ENCODE assay signal across 20 mouse cellular contexts in genomic region chr6:77215322-77215721, GRCm38 (mm10). TPM values are rescaled to one million over a fixed set of nuclear protein-coding genes. Genes with fewer than 3 reads are reported as not detected.
DNase-seq lines count a peak whose midpoint lies in the region; ATAC-seq lines count a peak whose summit lies in the region.
"Had no signal": no experiment of that assay in that cellular context is flagged by ENCODE, and none has a peak within 500 bp of the region (broad histone marks: within the 10 kb centered on the region; RNA-seq: fewer than 3 reads in every experiment).

No protein-coding gene starts in this region.

- H3K4me3 ChIP-seq in midbrain, embryonic 13.5 days (replicated peaks): no peak overlapping the region
- H3K4me3 ChIP-seq in midbrain, embryonic 14.5 days (replicated peaks; ENCODE audit: low read depth, low read length): no peak overlapping the region
- no peak overlapping the region for H3K4me3 ChIP-seq in hindbrain, embryonic 13.5 days
- H3K4me3 ChIP-seq in hindbrain, embryonic 16.5 days (ENCODE audit: low read length): no peak overlapping the region
- no peak overlapping the region for H3K4me3 ChIP-seq in neural tube, embryonic 15.5 days (replicated peaks)
- H3K4me3 ChIP-seq: embryonic facial prominence, embryonic 10.5 days; forebrain, embryonic 15.5 days; heart, embryonic 13.5 days had no signal

- H3K27ac ChIP-seq in midbrain, embryonic 13.5 days: peak overlapping the region; percentile 4; the same call in 1 of the 2 replicates
- no peak overlapping the region for H3K27ac ChIP-seq in midbrain, embryonic 14.5 days (replicated peaks; ENCODE audit: low read depth, low read length)
- 0 out of 2 replicates have a peak overlapping the region, but pooled peaks have one; percentile 14 for H3K27ac ChIP-seq in hindbrain, embryonic 13.5 days
- no peak overlapping the region for H3K27ac ChIP-seq in hindbrain, embryonic 16.5 days (ENCODE audit: low read depth, low read length)
- 0 out of 2 replicates have a peak overlapping the region, but pooled peaks have one; percentile 9 for H3K27ac ChIP-seq in neural tube, embryonic 15.5 days (replicated peaks)
- H3K27ac ChIP-seq: embryonic facial prominence, embryonic 10.5 days; forebrain, embryonic 15.5 days; heart, embryonic 13.5 days had no signal

- H3K9me3 ChIP-seq in midbrain, embryonic 13.5 days: no peaks in the 10 kb centered on the region
- no peaks in the 10 kb centered on the region for H3K9me3 ChIP-seq in midbrain, embryonic 14.5 days (ENCODE audit: control insufficient read depth, low read length)
- no peaks in the 10 kb centered on the region for H3K9me3 ChIP-seq in hindbrain, embryonic 13.5 days
- H3K9me3 ChIP-seq in hindbrain, embryonic 16.5 days (ENCODE audit: control insufficient read depth, low read length): no peaks in the 10 kb centered on the region
- no peaks in the 10 kb centered on the region for H3K9me3 ChIP-seq in neural tube, embryonic 15.5 days (replicated peaks)
- H3K9me3 ChIP-seq: embryonic facial prominence, embryonic 10.5 days; forebrain, embryonic 15.5 days; heart, embryonic 13.5 days had no signal

- ATAC-seq in midbrain, embryonic 13.5 days: 0 out of 2 replicates have a peak, but pooled peaks have one; percentile 11
- no peak for ATAC-seq in midbrain, embryonic 14.5 days (ENCODE audit: low FRiP score, low TSS enrichment)
- ATAC-seq in hindbrain, embryonic 13.5 days (ENCODE audit: low FRiP score): peak; percentile 52
- ATAC-seq in hindbrain, embryonic 16.5 days: peak; percentile 71
- peak; percentile 56 for ATAC-seq in neural tube, embryonic 15.5 days (ENCODE audit: low FRiP score)
- ATAC-seq: forebrain, embryonic 15.5 days; intestine, embryonic 16.5 days had no signal

- no peak overlapping the region for H3K9ac ChIP-seq in midbrain, embryonic 13.5 days (replicated peaks)
- H3K9ac ChIP-seq in midbrain, embryonic 14.5 days (replicated peaks; ENCODE audit: low read length): no peak overlapping the region
- no peak overlapping the region for H3K9ac ChIP-seq in hindbrain, embryonic 13.5 days
- no peak overlapping the region for H3K9ac ChIP-seq in hindbrain, embryonic 16.5 days (ENCODE audit: low read depth, low read length)
- H3K9ac ChIP-seq in neural tube, embryonic 15.5 days (replicated peaks): no peak overlapping the region
- H3K9ac ChIP-seq: forebrain, embryonic 15.5 days; heart, embryonic 13.5 days had no signal

- no peak overlapping the region for H3K4me2 ChIP-seq in midbrain, embryonic 13.5 days (replicated peaks)
- H3K4me2 ChIP-seq in midbrain, embryonic 14.5 days (ENCODE audit: low read length): no peak overlapping the region
- H3K4me2 ChIP-seq in hindbrain, embryonic 13.5 days: no peak overlapping the region
- H3K4me2 ChIP-seq in hindbrain, embryonic 16.5 days (ENCODE audit: low read length): no peak overlapping the region
- H3K4me2 ChIP-seq in neural tube, embryonic 15.5 days: no peak overlapping the region
- H3K4me2 ChIP-seq: forebrain, embryonic 15.5 days; heart, embryonic 13.5 days had no signal

- WGBS in midbrain, embryonic 13.5 days: 60% methylated on average over 4 of the region's 4 CpGs
- 47% methylated on average over 4 of the region's 4 CpGs for WGBS in midbrain, embryonic 14.5 days
- 27% methylated on average over 4 of the region's 4 CpGs for WGBS in hindbrain, embryonic 13.5 days
- 25% methylated on average over 4 of the region's 4 CpGs for WGBS in hindbrain, embryonic 16.5 days
- WGBS in neural tube, embryonic 15.5 days: 31% methylated on average over 4 of the region's 4 CpGs

- peaks cover 18% of the 10 kb centered on the region for H3K4me1 ChIP-seq in midbrain, embryonic 13.5 days (replicated peaks)
- H3K4me1 ChIP-seq in midbrain, embryonic 14.5 days (ENCODE audit: control insufficient read depth, insufficient read depth, low read length): peaks cover 3% of the 10 kb centered on the region; the same call in 1 of the 2 replicates
- H3K4me1 ChIP-seq in hindbrain, embryonic 13.5 days (replicated peaks): peaks cover 17% of the 10 kb centered on the region
- peaks cover 9% of the 10 kb centered on the region for H3K4me1 ChIP-seq in hindbrain, embryonic 16.5 days (ENCODE audit: control insufficient read depth, insufficient read depth, low read depth, low read length)
- H3K4me1 ChIP-seq in neural tube, embryonic 15.5 days: peaks cover 18% of the 10 kb centered on the region
- H3K4me1 ChIP-seq: heart, embryonic 13.5 days had no signal

- DNase-seq in midbrain, embryonic 14.5 days: no peak
- DNase-seq in yolk sac, embryonic 10.5 days (ENCODE audit: low spot score): no peak
- no peak for DNase-seq in layer of hippocampus, adult 18-20 months (ENCODE audit: low spot score in 2 of 2)
- DNase-seq: adrenal gland, adult 2 months; adrenal gland, postnatal 25 days; cerebellum, adult 2 months; cerebellum, postnatal 10 days; gastrocnemius, postnatal 14 days; heart, postnatal 36 days had no signal

- H3K36me3 ChIP-seq in midbrain, embryonic 13.5 days: no peaks in the 10 kb centered on the region
- no peaks in the 10 kb centered on the region for H3K36me3 ChIP-seq in midbrain, embryonic 14.5 days (ENCODE audit: control insufficient read depth, insufficient read depth, low read length)
- H3K36me3 ChIP-seq in hindbrain, embryonic 13.5 days: no peaks in the 10 kb centered on the region
- no peaks in the 10 kb centered on the region for H3K36me3 ChIP-seq in hindbrain, embryonic 16.5 days (ENCODE audit: control insufficient read depth, insufficient read depth, low read length)
- H3K36me3 ChIP-seq in neural tube, embryonic 15.5 days: no peaks in the 10 kb centered on the region
- H3K36me3 ChIP-seq: embryonic facial prominence, embryonic 10.5 days; forebrain, embryonic 15.5 days; heart, embryonic 13.5 days had no signal

- no peaks in the 10 kb centered on the region for H3K27me3 ChIP-seq in midbrain, embryonic 13.5 days
- H3K27me3 ChIP-seq in midbrain, embryonic 14.5 days (ENCODE audit: control insufficient read depth, insufficient read depth, low read length): no peaks in the 10 kb centered on the region
- H3K27me3 ChIP-seq in hindbrain, embryonic 13.5 days: no peaks in the 10 kb centered on the region
- H3K27me3 ChIP-seq in hindbrain, embryonic 16.5 days (replicated peaks; ENCODE audit: control insufficient read depth, insufficient read depth, low read length): no peaks in the 10 kb centered on the region
- no peaks in the 10 kb centered on the region for H3K27me3 ChIP-seq in neural tube, embryonic 15.5 days (replicated peaks)
- H3K27me3 ChIP-seq: forebrain, embryonic 15.5 days; heart, embryonic 13.5 days had no signal

RNA-seq across cellular contexts. Expression of gene Lrrtm1, which starts 27.2 kb away (rescaled TPM):
- 28.2 and 28.8 TPM in 2 replicates for polyA plus RNA-seq in midbrain, embryonic 13.5 days (2015; fragmentation: Nextera tagmentation; extraction: Ambion mirVana)
- polyA plus RNA-seq in midbrain, embryonic 14.5 days (2014; fragmentation: Nextera tagmentation; extraction: Ambion mirVana): 37.4 and 41.7 TPM in 2 replicates
- 34.1 and 37.9 TPM in 2 replicates for polyA plus RNA-seq in hindbrain, embryonic 13.5 days (2015; fragmentation: Nextera tagmentation; extraction: Ambion mirVana)
- polyA plus RNA-seq in hindbrain, embryonic 16.5 days (2015; fragmentation: Nextera tagmentation; extraction: Ambion mirVana): 63.6 and 63.7 TPM in 2 replicates
- 52.5 and 66.3 TPM in 2 replicates for polyA plus RNA-seq in neural tube, embryonic 15.5 days (2015; fragmentation: Nextera tagmentation; extraction: Ambion mirVana)
- 100 to 1,000 TPM; 114 to 117 TPM for total RNA-seq in layer of hippocampus, adult 18-20 months (2021)
- total RNA-seq: ES-E14; gastrocnemius, adult 18-20 months; heart, adult 8-10 months; heart, postnatal 36 days had no signal

Comparison
In these comparisons a context has a peak if more than half of its experiments do, and no peak if none do; other contexts are left out.
1. H3K27ac ChIP-seq: peak in midbrain, embryonic 13.5 days (single experiment), hindbrain, embryonic 13.5 days (single experiment) and neural tube, embryonic 15.5 days (single experiment); none in midbrain, embryonic 14.5 days (single experiment) and hindbrain, embryonic 16.5 days (single experiment).